Mouse (Mus musculus): Measurements from ENCODE around the gene Fer1l4. TPM values are rescaled to one million over a fixed set of nuclear protein-coding genes. Genes with fewer than 3 reads are reported as not detected.

Gene Fer1l4
- not detected in 2 replicates for polyA plus RNA-seq (2015; fragmentation: Nextera tagmentation; extraction: Ambion mirVana)

GRCm38 (mm10) chr2:156052816-156053215 lies at the start of gene Fer1l4:
Gene Fer1l4, minus strand, starts transcription at chr2:156052947.
- ATAC-seq (ENCODE audit: borderline replicate concordance, extremely low read depth, low FRiP score, low TSS enrichment) = no peak
- no peaks in the 10 kb centered on the region for H3K4me1 ChIP-seq

GRCm38 (mm10) chr2:156091926-156092325 lies 39.2 kb upstream of the Fer1l4 start:
- Histone ChIP-seq H3K27me3 (no peaks in the 10 kb centered on the region), H3K4me2 (no peak overlapping the region), H3K27ac (no peak overlapping the region), H3K9ac (no peak overlapping the region), H3K36me3 (peaks cover 34% of the 10 kb centered on the region), H3K9me3 (no peaks in the 10 kb centered on the region), H3K4me3 (no peak overlapping the region), H3K4me1 (peaks cover 9% of the 10 kb centered on the region)
- no peak for ATAC-seq (ENCODE audit: borderline replicate concordance, extremely low read depth, low FRiP score, low TSS enrichment)
- WGBS = 47% methylated on average over 5 of the region's 5 CpGs

More at GRCm38 (mm10) chr2:156052816-156053215, at the start of gene Fer1l4:
- H3K4me3 ChIP-seq = no peak within 1 kb of the TSS
- 56% methylated on average over 9 of the region's 9 CpGs for WGBS
- H3K9me3 ChIP-seq = no peaks in the 10 kb centered on the region
- H3K36me3 ChIP-seq = no peaks in the 10 kb centered on the region
- no peak within 1 kb of the TSS for H3K4me2 ChIP-seq
- no peak within 1 kb of the TSS for H3K27ac ChIP-seq
- H3K9ac ChIP-seq = no peak within 1 kb of the TSS
- H3K27me3 ChIP-seq = peaks cover 4% of the 10 kb centered on the region; the same call in 1 of the 2 replicates

- H3K27me3 ChIP-seq = no peaks in the 10 kb centered on the region
- H3K4me3 ChIP-seq = no peak overlapping the region
- no peak overlapping the region for H3K9ac ChIP-seq
- peaks cover 12% of the 10 kb centered on the region for H3K36me3 ChIP-seq
- 81% methylated on average over 1 of the region's 1 CpGs for WGBS
- no peaks in the 10 kb centered on the region for H3K9me3 ChIP-seq
- ATAC-seq (ENCODE audit: borderline replicate concordance, extremely low read depth, low FRiP score, low TSS enrichment) = no peak
- peaks cover 9% of the 10 kb centered on the region for H3K4me1 ChIP-seq
- no peak overlapping the region for H3K27ac ChIP-seq
- H3K4me2 ChIP-seq = no peak overlapping the region
These were observed 37.1 kb upstream of the Fer1l4 start for GRCm38 (mm10) chr2:156089799-156090198.

GRCm38 (mm10) chr2:156087391-156088110 lies 34.8 kb upstream of the Fer1l4 start:
- H3K27me3 ChIP-seq = no peaks in the 10 kb centered on the region
- H3K9ac ChIP-seq = no peak overlapping the region
- H3K4me3 ChIP-seq = no peak overlapping the region
- 82% methylated on average over 7 of the region's 7 CpGs for WGBS
- H3K36me3 ChIP-seq = peaks cover 11% of the 10 kb centered on the region; the same call in 1 of the 2 replicates
- no peak overlapping the region for H3K27ac ChIP-seq
- ATAC-seq (ENCODE audit: borderline replicate concordance, extremely low read depth, low FRiP score, low TSS enrichment) = no peak
- peaks cover 9% of the 10 kb centered on the region for H3K4me1 ChIP-seq
- H3K9me3 ChIP-seq = no peaks in the 10 kb centered on the region
- no peak overlapping the region for H3K4me2 ChIP-seq

- no peaks in the 10 kb centered on the region for H3K27me3 ChIP-seq
- no peak overlapping the region for H3K4me3 ChIP-seq
- no peak overlapping the region for H3K9ac ChIP-seq
- H3K4me1 ChIP-seq = no peaks in the 10 kb centered on the region
- 83% methylated on average over 3 of the region's 3 CpGs for WGBS
- H3K9me3 ChIP-seq = no peaks in the 10 kb centered on the region
- no peak overlapping the region for H3K4me2 ChIP-seq
- no peak for ATAC-seq (ENCODE audit: borderline replicate concordance, extremely low read depth, low FRiP score, low TSS enrichment)
- peaks cover 3% of the 10 kb centered on the region; the same call in 1 of the 2 replicates for H3K36me3 ChIP-seq
- H3K27ac ChIP-seq = no peak overlapping the region
These were observed 31.8 kb upstream of the Fer1l4 start for GRCm38 (mm10) chr2:156084541-156084940.

GRCm38 (mm10) chr2:156080391-156080790 lies 27.6 kb upstream of the Fer1l4 start:
- no peak for ATAC-seq (ENCODE audit: borderline replicate concordance, extremely low read depth, low FRiP score, low TSS enrichment)
- Histone ChIP-seq H3K27me3 (no peaks in the 10 kb centered on the region), H3K4me3 (no peak overlapping the region), H3K9ac (no peak overlapping the region), H3K9me3 (no peaks in the 10 kb centered on the region), H3K36me3 (peaks cover 38% of the 10 kb centered on the region), H3K4me2 (no peak overlapping the region), H3K27ac (no peak overlapping the region), H3K4me1 (no peaks in the 10 kb centered on the region)
- WGBS = 70% methylated on average over 7 of the region's 7 CpGs

- 37% methylated on average over 4 of the region's 4 CpGs for WGBS
- Histone ChIP-seq H3K4me1 (no peaks in the 10 kb centered on the region), H3K27me3 (no peaks in the 10 kb centered on the region), H3K4me2 (no peak overlapping the region), H3K36me3 (peaks cover 45% of the 10 kb centered on the region), H3K27ac (no peak overlapping the region), H3K9me3 (no peaks in the 10 kb centered on the region), H3K4me3 (no peak overlapping the region), H3K9ac (no peak overlapping the region)
- no peak for ATAC-seq (ENCODE audit: borderline replicate concordance, extremely low read depth, low FRiP score, low TSS enrichment)
These were observed 26.9 kb upstream of the Fer1l4 start for GRCm38 (mm10) chr2:156079674-156080073.

GRCm38 (mm10) chr2:156079183-156079560 lies 26.4 kb upstream of the Fer1l4 start:
- peaks cover 50% of the 10 kb centered on the region for H3K36me3 ChIP-seq
- no peak overlapping the region for H3K4me3 ChIP-seq
- no peak for ATAC-seq (ENCODE audit: borderline replicate concordance, extremely low read depth, low FRiP score, low TSS enrichment)
- H3K9me3 ChIP-seq = no peaks in the 10 kb centered on the region
- H3K27me3 ChIP-seq = no peaks in the 10 kb centered on the region
- WGBS = 80% methylated on average over 8 of the region's 8 CpGs
- no peak overlapping the region for H3K27ac ChIP-seq
- H3K9ac ChIP-seq = no peak overlapping the region
- no peaks in the 10 kb centered on the region for H3K4me1 ChIP-seq
- no peak overlapping the region for H3K4me2 ChIP-seq

GRCm38 (mm10) chr2:156078421-156079182 lies 25.9 kb upstream of the Fer1l4 start:
- Histone ChIP-seq H3K4me2 (no peak overlapping the region), H3K4me1 (no peaks in the 10 kb centered on the region), H3K36me3 (peaks cover 55% of the 10 kb centered on the region), H3K27ac (no peak overlapping the region), H3K9me3 (no peaks in the 10 kb centered on the region), H3K4me3 (no peak overlapping the region), H3K27me3 (no peaks in the 10 kb centered on the region), H3K9ac (no peak overlapping the region)
- ATAC-seq (ENCODE audit: borderline replicate concordance, extremely low read depth, low FRiP score, low TSS enrichment) = no peak
- WGBS = 89% methylated on average over 16 of the region's 16 CpGs

GRCm38 (mm10) chr2:156077461-156077860 lies 24.7 kb upstream of the Fer1l4 start:
- Histone ChIP-seq H3K36me3 (peaks cover 67% of the 10 kb centered on the region), H3K4me2 (no peak overlapping the region), H3K9ac (no peak overlapping the region), H3K4me3 (no peak overlapping the region), H3K9me3 (no peaks in the 10 kb centered on the region), H3K27me3 (no peaks in the 10 kb centered on the region), H3K4me1 (no peaks in the 10 kb centered on the region), H3K27ac (no peak overlapping the region)
- 90% methylated on average over 7 of the region's 7 CpGs for WGBS
- ATAC-seq (ENCODE audit: borderline replicate concordance, extremely low read depth, low FRiP score, low TSS enrichment) = no peak

- Histone ChIP-seq H3K9ac (no peak overlapping the region), H3K4me3 (no peak overlapping the region), H3K9me3 (no peaks in the 10 kb centered on the region), H3K36me3 (peaks cover 91% of the 10 kb centered on the region), H3K27me3 (no peaks in the 10 kb centered on the region), H3K27ac (no peak overlapping the region), H3K4me1 (no peaks in the 10 kb centered on the region), H3K4me2 (no peak overlapping the region)
- ATAC-seq (ENCODE audit: borderline replicate concordance, extremely low read depth, low FRiP score, low TSS enrichment) = no peak; the same call in 1 of the 2 replicates
- 80% methylated on average over 15 of the region's 15 CpGs for WGBS
These were observed 21.0 kb upstream of the Fer1l4 start for GRCm38 (mm10) chr2:156073725-156074124.

- H3K27me3 ChIP-seq = no peaks in the 10 kb centered on the region
- H3K36me3 ChIP-seq = peaks cover 66% of the 10 kb centered on the region
- no peak overlapping the region for H3K4me2 ChIP-seq
- H3K27ac ChIP-seq = no peak overlapping the region
- no peak overlapping the region for H3K4me3 ChIP-seq
- no peak overlapping the region for H3K9ac ChIP-seq
- ATAC-seq (ENCODE audit: borderline replicate concordance, extremely low read depth, low FRiP score, low TSS enrichment) = no peak
- H3K9me3 ChIP-seq = no peaks in the 10 kb centered on the region
- WGBS = 92% methylated on average over 10 of the region's 10 CpGs
- H3K4me1 ChIP-seq = peaks cover under 1% of the 10 kb centered on the region
These were observed 18.5 kb upstream of the Fer1l4 start for GRCm38 (mm10) chr2:156071236-156071635.
